Mouse (Mus musculus): ENCODE measurements around the gene Rabl6. TPM values are rescaled to one million over a fixed set of nuclear protein-coding genes. Genes with fewer than 3 reads are reported as not detected.

The Rabl6 gene
- polyA plus RNA-seq, 1 experiment from 2014 or later = 30.9 TPM

GRCm38 (mm10) chr2:25608671-25609070 is 350 bp upstream of the Rabl6 start:
- TF ChIP-seq EP300 (optimal IDR thresholded peaks at IDR 0.05) (no peak), CTCF (IDR thresholded peaks at IDR 0.05; ENCODE audit: low read depth) (no peak)
- H3K9me3 ChIP-seq (ENCODE audit: control insufficient read depth, low read length) = no peaks in the 10 kb centered on the region
- ATAC-seq (ENCODE audit: low FRiP score, low TSS enrichment) (peak; percentile 31; the same call in 1 of the 2 replicates), DNase-seq (ENCODE audit: low spot score) (no peak)
- H3K27ac ChIP-seq (replicated peaks) = 0 out of 2 replicates have a peak overlapping the region, but pooled peaks have one; percentile 50
- H3K9ac ChIP-seq (ENCODE audit: low read length) = no peak overlapping the region
- peaks cover 9% of the 10 kb centered on the region; the same call in 1 of the 2 replicates for H3K4me1 ChIP-seq (replicated peaks; ENCODE audit: control insufficient read depth, insufficient read depth)
- 53% methylated on average over 10 of the region's 10 CpGs for WGBS
- H3K4me3 ChIP-seq (ENCODE audit: low read depth, low read length) = peak overlapping the region; percentile 99
- H3K36me3 ChIP-seq (ENCODE audit: control insufficient read depth, insufficient read depth, low read length) = no peaks in the 10 kb centered on the region
- no peaks in the 10 kb centered on the region for H3K27me3 ChIP-seq (ENCODE audit: control insufficient read depth, insufficient read depth, low read length)
- H3K4me2 ChIP-seq (replicated peaks; ENCODE audit: low read depth) = peak overlapping the region; percentile 50

- Histone ChIP-seq H3K9ac (ENCODE audit: low read length) (no peak overlapping the region), H3K27ac (replicated peaks) (no peak overlapping the region), H3K4me3 (ENCODE audit: low read depth, low read length) (no peak overlapping the region), H3K36me3 (ENCODE audit: control insufficient read depth, insufficient read depth, low read length) (peaks cover 29% of the 10 kb centered on the region), H3K4me2 (replicated peaks; ENCODE audit: low read depth) (no peak overlapping the region), H3K4me1 (replicated peaks; ENCODE audit: control insufficient read depth, insufficient read depth) (0 out of 2 replicates have a peak, but pooled peaks cover 5% of the 10 kb centered on the region), H3K9me3 (ENCODE audit: control insufficient read depth, low read length) (no peaks in the 10 kb centered on the region), H3K27me3 (ENCODE audit: control insufficient read depth, insufficient read depth, low read length) (no peaks in the 10 kb centered on the region)
- TF ChIP-seq CTCF (IDR thresholded peaks at IDR 0.05; ENCODE audit: low read depth) (no peak), EP300 (optimal IDR thresholded peaks at IDR 0.05) (no peak)
- WGBS = 88% methylated on average over 5 of the region's 5 CpGs
- ATAC-seq (ENCODE audit: low FRiP score, low TSS enrichment) (no peak), DNase-seq (ENCODE audit: low spot score) (no peak)
Measured at GRCm38 (mm10) chr2:25602526-25602925, 5.8 kb downstream of the Rabl6 start.

- TF ChIP-seq CTCF (IDR thresholded peaks at IDR 0.05; ENCODE audit: low read depth) = no peak
- no peak for TF ChIP-seq EP300 (optimal IDR thresholded peaks at IDR 0.05)
- peaks cover 40% of the 10 kb centered on the region for H3K36me3 ChIP-seq (ENCODE audit: control insufficient read depth, insufficient read depth, low read length)
- no peak overlapping the region for H3K4me2 ChIP-seq (replicated peaks; ENCODE audit: low read depth)
- H3K9ac ChIP-seq (ENCODE audit: low read length) = no peak overlapping the region
- no peaks in the 10 kb centered on the region for H3K27me3 ChIP-seq (ENCODE audit: control insufficient read depth, insufficient read depth, low read length)
- H3K27ac ChIP-seq (replicated peaks) = no peak overlapping the region
- no peak for ATAC-seq (ENCODE audit: low FRiP score, low TSS enrichment)
- WGBS = 76% methylated on average over 2 of the region's 2 CpGs
- H3K4me3 ChIP-seq (ENCODE audit: low read depth, low read length) = no peak overlapping the region
- no peaks in the 10 kb centered on the region for H3K4me1 ChIP-seq (replicated peaks; ENCODE audit: control insufficient read depth, insufficient read depth)
- no peak for DNase-seq (ENCODE audit: low spot score)
- H3K9me3 ChIP-seq (ENCODE audit: control insufficient read depth, low read length) = no peaks in the 10 kb centered on the region
Measured at GRCm38 (mm10) chr2:25600037-25600436, 8.3 kb downstream of the Rabl6 start.

GRCm38 (mm10) chr2:25598749-25599148 is 9.6 kb downstream of the Rabl6 start:
- peaks cover 42% of the 10 kb centered on the region for H3K36me3 ChIP-seq (ENCODE audit: control insufficient read depth, insufficient read depth, low read length)
- no peak overlapping the region for H3K27ac ChIP-seq (replicated peaks)
- H3K4me3 ChIP-seq (ENCODE audit: low read depth, low read length) = no peak overlapping the region
- no peak overlapping the region for H3K9ac ChIP-seq (ENCODE audit: low read length)
- H3K27me3 ChIP-seq (ENCODE audit: control insufficient read depth, insufficient read depth, low read length) = no peaks in the 10 kb centered on the region
- TF ChIP-seq CTCF (IDR thresholded peaks at IDR 0.05; ENCODE audit: low read depth) (no peak), EP300 (optimal IDR thresholded peaks at IDR 0.05) (no peak)
- 93% methylated on average over 1 of the region's 1 CpGs for WGBS
- ATAC-seq (ENCODE audit: low FRiP score, low TSS enrichment) (no peak), DNase-seq (ENCODE audit: low spot score) (no peak)
- no peaks in the 10 kb centered on the region for H3K9me3 ChIP-seq (ENCODE audit: control insufficient read depth, low read length)
- H3K4me2 ChIP-seq (replicated peaks; ENCODE audit: low read depth) = no peak overlapping the region
- no peaks in the 10 kb centered on the region for H3K4me1 ChIP-seq (replicated peaks; ENCODE audit: control insufficient read depth, insufficient read depth)

- Histone ChIP-seq H3K9ac (ENCODE audit: low read length) (no peak overlapping the region), H3K9me3 (ENCODE audit: control insufficient read depth, low read length) (no peaks in the 10 kb centered on the region), H3K4me1 (replicated peaks; ENCODE audit: control insufficient read depth, insufficient read depth) (no peaks in the 10 kb centered on the region), H3K36me3 (ENCODE audit: control insufficient read depth, insufficient read depth, low read length) (peaks cover 46% of the 10 kb centered on the region), H3K4me2 (replicated peaks; ENCODE audit: low read depth) (no peak overlapping the region), H3K27ac (replicated peaks) (no peak overlapping the region), H3K27me3 (ENCODE audit: control insufficient read depth, insufficient read depth, low read length) (no peaks in the 10 kb centered on the region), H3K4me3 (ENCODE audit: low read depth, low read length) (no peak overlapping the region)
- no peak for TF ChIP-seq EP300 (optimal IDR thresholded peaks at IDR 0.05)
- TF ChIP-seq CTCF (IDR thresholded peaks at IDR 0.05; ENCODE audit: low read depth) = no peak
- ATAC-seq (ENCODE audit: low FRiP score, low TSS enrichment) = no peak
- DNase-seq (ENCODE audit: low spot score) = no peak
- WGBS = 89% methylated on average over 5 of the region's 5 CpGs
Measured at GRCm38 (mm10) chr2:25596765-25597510, 11.4 kb downstream of the Rabl6 start.

- no peak overlapping the region for H3K27ac ChIP-seq (replicated peaks)
- H3K9me3 ChIP-seq (ENCODE audit: control insufficient read depth, low read length) = no peaks in the 10 kb centered on the region
- no peaks in the 10 kb centered on the region for H3K27me3 ChIP-seq (ENCODE audit: control insufficient read depth, insufficient read depth, low read length)
- TF ChIP-seq EP300 (optimal IDR thresholded peaks at IDR 0.05) = no peak
- TF ChIP-seq CTCF (IDR thresholded peaks at IDR 0.05; ENCODE audit: low read depth) = peak; percentile 68
- H3K4me1 ChIP-seq (replicated peaks; ENCODE audit: control insufficient read depth, insufficient read depth) = no peaks in the 10 kb centered on the region
- DNase-seq (ENCODE audit: low spot score) = peak; percentile 44
- H3K36me3 ChIP-seq (ENCODE audit: control insufficient read depth, insufficient read depth, low read length) = peaks cover 28% of the 10 kb centered on the region
- no peak overlapping the region for H3K9ac ChIP-seq (ENCODE audit: low read length)
- WGBS = 71% methylated on average over 2 of the region's 2 CpGs
- no peak overlapping the region for H3K4me2 ChIP-seq (replicated peaks; ENCODE audit: low read depth)
- peak; percentile 45; the same call in 1 of the 2 replicates for ATAC-seq (ENCODE audit: low FRiP score, low TSS enrichment)
- H3K4me3 ChIP-seq (ENCODE audit: low read depth, low read length) = no peak overlapping the region
Measured at GRCm38 (mm10) chr2:25591863-25592262, 16.5 kb downstream of the Rabl6 start.
